Mouse (Mus musculus) cerebellum, adult 9-11 months (tissue): ENCODE data around the gene Sp4.

Experiments used
- DNase-seq: peaks from one replicate; pipeline ENCODE4 v3.0.0; 2022

Sp4 gene

DNA sequence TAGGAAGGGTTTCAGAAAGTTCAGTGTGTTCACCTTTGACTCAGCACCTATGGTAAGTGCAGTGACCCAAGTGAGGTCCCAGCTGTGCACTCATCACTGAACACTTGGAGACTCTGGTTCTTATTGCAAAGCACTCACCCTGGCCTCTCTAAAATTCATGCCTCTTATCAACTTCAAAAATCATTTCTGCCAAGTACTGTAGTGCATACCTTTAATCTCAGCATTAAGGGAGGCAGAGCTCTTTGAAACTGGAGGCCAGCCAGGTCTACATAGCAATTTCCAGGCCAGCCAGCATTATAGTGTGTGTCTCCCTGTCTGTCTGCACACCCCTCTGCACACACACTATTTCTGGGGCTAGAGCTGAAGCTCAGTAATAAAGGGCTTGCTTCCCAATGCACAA is 36.3 kb downstream of the Sp4 start:
- no peak for DNase-seq

DNA sequence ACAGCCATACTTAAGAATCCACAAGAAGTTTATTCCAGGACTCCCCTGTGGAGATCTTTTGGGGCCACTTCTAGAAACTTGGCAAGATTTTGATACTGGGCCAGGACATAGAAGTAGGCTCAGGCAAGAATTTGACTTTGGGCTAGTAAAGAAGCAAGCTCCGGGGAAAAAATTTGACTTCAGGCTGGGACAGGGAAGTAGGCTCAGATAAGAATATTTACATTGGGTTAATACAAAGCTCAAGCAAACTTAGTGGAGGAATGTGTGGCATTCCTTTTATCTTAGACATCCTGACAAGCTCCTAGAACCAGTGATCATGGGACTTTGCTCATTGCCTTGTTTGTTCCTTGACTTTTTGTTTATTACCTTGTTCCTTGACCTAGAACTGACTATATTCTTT is 37.4 kb downstream of the Sp4 start:
- no peak for DNase-seq

DNA sequence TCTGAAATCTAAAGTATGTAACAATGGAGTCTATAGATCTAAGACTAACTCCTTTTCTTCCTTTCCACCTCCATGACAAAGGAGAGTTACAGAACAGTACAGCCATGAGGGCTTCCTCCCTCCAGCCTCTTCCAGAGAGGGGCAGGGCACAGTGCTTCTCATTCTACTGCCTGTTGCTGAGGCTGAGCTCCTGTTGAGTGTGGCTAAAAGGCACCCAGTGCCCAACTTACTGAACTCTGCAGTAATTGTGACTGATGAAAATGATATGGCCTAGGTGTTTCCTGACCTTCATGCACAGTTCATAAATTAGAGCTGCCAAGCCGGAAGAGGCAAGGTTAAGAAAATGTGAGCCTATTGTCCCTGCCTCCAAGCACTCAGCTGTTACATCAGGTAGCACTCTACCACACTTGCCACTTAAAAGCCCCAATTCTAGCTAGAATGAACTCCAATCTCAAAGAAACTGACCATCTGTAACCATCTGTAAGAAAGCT is 45.9 kb downstream of the Sp4 start:
- DNase-seq, result no peak

DNA sequence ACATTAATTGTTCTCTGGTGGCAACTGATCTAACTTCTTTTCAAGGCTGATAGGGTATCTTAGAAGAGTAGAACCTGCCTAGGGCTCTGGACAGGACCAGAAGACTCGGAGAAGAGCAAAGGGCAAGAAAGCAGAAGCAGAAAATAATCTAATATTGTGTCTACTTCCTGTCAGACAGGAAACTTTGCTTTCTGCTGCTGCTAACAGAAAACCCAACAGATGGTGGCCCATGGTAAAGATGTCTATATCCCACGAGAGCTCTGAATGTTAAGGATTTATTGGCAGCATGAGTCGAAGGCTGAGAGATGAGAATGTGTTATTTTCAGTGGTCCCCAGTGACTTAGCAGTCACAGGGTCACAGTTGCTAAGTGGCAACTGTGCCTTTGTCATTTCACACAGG is 80.1 kb downstream of the Sp4 start:
- DNase-seq, result no peak

DNA sequence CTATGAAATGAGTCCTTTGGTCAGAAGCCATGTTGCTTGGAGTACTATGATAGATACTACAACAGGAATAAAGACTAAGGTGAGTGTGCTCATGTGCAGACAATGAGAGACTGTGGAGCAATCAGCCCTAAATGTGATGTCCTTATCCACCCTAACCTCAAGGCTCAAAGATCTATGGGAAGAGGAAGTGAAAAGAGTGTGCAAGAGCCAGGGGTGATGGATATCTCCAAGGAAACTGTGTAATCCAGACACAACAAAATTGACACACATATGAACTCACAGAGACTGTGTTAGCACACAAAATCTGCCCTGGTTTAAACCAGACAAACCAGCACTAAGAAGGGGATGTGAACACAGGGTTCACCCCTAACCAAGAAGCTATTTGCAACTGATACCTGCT is 81.2 kb downstream of the Sp4 start:
- DNase-seq, result no peak

DNA sequence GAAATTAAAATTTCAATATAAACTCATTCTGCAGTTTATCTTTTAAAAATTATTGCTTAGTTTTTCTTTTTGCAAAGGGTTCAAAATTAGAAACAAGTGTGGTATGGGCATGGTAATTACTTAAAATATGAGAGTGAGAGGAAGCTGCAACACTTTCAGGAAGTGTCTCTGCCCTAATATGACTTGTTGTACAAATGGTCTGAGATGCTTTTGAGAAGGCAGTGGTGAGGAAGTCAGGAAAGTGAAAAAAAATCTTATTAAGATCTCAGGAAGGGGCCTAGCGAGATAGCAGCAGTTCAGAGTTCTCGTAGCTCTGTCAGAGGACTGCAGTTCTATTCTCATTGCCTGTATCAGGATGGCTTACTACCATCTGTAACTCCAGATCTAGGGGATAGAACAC is 89.1 kb downstream of the Sp4 start:
- no peak for DNase-seq

DNA sequence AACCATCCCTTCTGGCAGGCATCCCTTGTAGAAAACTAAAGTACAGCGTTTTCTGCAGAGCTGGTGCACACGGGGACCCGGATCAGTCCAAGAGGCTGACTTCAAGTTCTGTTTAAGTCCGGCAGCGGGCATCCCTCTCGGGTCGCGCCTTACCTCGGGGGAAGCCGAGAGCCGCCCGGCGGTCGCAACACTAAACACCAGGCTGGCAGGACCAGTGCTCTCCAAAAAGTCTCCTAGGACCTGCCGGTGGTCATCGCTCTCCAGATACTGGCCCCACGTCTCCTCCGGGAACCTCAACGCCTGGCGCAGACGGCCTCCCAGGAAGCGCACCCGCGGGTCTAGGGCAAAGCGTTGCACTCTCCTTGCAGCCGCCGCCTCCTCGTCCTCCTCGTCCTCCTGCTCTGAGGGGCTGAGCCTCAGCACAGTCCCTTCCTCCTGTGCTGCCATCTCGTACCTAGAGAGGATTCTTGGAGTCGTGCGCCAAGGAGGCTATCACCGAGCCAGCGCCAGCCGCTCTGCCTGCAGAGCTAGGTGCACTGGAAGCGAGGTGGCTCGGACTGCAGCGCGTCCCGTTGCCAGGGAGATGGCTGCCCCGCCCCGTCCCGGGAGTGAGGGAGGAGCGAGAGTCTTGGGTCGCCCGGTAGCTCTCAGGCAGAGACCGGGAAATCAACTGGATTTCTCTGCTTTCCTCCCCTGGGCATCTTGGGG is 102.7 kb downstream of the Sp4 start, which contains the start of gene Dnah11:
Gene Dnah11, minus strand, starts transcription at position 658 of the 708 bp plus-strand sequence.
- DNase-seq, result peak; percentile 88

DNA sequence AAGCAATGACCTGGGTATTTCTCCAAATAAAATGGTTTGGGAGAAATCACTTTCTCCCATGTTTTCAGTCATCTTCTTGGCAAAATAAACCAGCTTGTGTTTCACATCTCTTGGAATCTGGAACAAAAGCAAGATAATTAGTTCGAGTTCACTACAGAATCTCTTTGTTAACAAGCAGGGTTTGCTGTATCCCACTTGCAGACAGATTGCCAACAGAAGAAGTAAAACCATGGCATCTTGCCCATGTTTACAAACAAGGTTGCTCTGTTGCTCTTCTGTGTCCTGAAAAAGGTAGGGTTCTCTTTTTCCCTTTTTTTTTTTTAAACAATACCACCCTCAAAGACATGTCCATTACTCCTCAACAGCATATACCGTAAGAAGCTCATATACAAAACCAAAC is 104.7 kb downstream of the Sp4 start:
- peak; percentile 37 for DNase-seq

DNA sequence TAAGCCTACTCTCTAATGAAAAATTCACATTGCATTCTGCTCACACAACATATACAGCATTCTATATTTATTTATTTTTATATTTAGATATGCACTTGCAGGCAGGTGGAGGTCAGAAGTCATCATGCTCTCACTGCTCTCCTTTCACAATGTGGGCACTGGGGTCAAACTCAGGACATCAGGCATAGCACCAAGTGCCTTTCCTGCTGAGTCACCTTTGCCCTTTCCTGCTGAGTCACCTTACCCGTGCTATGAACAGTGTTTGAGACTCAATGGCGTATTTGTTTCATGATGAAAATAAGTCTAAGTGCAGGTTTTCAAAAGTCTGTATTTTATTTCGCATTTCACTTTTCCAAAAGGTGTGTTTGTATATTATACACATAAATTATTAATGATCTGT is 111.7 kb downstream of the Sp4 start:
- DNase-seq, result no peak

DNA sequence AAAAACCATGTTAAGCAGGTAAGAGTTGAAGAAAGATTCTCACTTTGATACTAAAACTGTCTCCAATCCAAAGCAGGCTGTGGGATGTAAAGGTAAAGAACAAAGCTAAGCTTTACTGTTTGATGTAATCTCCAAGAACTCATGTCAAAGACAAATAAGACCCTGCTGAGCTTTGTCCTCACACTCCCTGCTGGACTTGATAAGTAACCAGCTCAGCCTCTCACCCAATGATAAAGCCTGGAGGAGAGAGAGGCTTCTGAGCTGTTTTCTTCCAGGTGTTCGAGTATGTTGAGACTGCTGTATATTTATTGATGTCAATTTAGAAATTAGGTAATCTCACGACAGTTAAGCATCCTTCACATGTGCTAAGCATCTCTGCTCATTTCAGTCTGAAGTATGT is 113.6 kb downstream of the Sp4 start:
- DNase-seq, result no peak

DNA sequence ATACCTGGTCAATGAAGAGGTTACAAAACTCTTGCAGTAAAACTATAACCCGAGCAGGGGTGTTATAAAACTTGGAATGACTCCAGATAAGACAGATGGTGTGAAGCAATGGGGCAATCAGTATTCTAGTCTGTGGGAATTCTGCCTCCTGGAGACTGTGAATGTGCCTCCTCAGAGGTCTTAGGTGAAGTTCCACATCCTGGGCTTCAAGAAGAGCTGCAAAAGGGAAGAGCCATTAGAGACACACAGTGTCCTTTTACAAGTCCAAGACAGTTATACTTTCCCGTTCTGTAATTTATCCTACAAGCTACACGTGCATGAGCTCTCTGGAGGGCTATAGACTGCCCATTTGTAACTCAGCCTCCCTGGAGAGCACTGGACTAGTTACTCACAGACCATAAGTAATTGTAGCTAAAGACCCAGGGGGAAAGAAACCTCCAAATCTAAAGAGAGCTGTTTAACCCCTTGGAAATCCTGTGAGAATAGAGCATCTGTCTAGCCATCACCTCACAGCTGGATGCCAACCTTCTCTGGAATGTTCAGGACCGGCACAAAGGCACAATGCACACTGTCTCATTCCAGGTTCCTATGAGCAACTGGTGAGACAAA is 114.3 kb downstream of the Sp4 start:
- DNase-seq, result peak; percentile 52

DNA sequence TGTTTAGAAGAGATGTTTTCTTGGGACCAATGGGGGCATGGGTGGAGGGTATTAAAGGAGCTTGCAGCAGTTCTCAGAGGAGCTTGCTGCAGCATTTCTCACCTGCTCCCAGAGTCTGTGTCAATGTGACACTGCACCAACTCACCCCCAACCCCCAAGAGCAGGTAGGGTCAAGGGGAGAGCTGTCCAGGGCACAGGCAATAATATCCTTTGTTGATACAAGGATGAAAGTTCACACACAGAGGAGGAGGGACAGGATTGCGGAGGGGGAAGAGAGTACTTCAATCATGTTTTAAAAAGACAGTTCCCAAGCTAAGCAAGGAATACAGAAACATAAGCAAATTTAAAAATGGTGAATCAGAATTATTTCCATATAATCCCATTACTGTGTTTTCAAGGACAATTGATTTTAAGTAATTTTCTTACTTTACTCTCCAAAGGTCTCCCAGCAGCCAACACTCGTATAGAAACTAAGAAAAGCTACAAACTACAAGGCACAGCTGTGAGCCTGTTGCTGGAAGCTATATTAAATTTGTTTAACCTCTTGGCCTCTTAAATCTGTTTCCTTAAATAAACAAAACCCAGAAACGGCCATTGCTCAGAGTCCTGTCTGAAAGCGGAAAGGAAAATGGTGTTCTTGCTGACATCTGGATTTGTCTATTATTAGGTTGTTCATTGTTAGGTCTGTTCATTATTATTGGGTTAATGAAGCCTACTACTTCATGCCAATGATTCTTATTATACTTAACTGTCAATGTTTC is 114.9 kb downstream of the Sp4 start:
- DNase-seq, result no peak
